Mouse (Mus musculus): ENCODE measurements around the gene Smg6. TPM values are rescaled to one million over a fixed set of nuclear protein-coding genes. Genes with fewer than 3 reads are reported as not detected.

Gene Smg6
- 13.0 TPM for polyA plus RNA-seq (2014; fragmentation: Illumina TruSeq; extraction: RNeasy Lipid Tissue Mini Kit (QIAGEN cat#74804); ENCODE audit: low read depth, low replicate concordance)

DNA sequence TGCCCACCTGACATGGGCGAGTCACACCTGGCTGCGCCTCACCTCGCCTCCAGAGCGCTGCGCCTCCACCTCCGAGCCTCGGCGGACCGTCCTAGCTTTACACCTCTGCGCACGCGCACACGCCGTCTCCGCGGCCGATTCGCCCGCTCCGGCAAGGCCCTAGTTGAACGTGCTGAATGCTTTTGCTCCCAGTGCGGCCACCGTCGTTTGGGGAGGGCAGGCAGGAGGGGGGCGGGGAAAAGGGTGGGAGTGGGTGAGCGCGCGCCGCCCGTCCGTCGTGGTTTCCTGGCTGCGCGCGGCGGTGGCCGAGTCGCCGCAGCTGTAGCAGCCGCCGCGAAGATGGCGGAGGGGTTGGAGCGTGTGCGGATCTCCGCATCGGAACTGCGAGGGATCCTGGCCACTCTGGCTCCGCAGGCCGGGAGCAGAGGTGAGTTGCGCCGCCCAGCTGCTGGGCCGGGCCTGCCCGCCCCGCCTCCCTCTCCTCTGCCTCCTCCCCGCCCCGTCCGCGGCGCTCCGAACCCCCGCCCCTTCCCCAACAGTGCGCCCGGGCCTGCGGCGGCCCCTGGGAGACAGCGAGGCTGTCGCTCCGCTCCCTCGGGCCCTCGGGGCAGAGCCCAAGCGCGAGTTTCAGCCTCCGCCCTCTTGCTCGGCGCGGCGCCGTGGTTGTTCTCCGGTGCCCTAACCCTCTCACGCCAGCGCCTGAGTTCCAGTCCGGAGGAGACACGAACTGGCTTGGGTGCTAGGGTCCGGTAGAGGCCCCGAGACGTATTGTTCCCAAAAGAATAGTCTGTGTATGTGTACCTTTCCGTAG is at the start of gene Smg6, which contains the start of gene Srr:
TSS of gene Smg6 (plus strand) at position 247 of the 811 bp plus-strand sequence.
TSS of gene Srr (minus strand) at position 372 of the 811 bp plus-strand sequence.

DNA sequence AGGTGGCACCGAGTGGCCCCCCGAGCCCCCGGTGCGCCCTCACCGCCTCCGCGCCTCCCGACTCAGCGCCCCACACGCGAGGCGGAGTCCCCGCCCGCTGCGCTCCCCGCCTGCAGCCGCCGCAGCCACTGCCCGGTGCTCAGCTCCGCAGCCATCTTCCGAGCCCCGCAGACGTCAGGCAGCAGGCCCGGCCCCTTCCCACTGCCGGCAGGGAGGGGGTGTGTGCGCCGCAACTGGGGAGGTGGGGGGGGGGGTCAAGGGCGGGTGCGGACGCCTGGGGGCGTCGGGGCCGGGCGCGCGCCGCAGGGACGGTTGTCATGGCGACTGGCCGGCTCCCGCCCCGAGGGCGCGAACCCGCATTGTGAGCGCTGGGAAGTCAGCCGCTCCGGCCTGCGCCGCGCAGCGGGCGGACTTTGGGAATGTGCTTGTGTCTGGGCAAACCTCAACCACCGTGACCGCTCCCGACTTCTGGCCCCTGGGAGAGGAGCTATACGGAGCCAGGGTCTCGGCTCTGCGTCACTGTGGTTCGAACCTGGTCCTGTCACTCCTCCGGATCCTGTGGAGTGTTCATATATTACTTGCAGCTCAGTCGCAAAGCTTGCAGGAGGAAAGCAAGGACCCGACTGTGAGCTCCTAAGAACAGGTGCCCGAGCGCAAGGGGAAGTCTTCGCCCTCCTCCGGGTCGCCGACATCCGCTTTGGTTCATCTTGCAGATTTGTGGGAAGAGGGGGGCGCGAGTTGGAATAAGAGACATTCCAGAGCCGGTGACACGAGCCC is 28.5 kb upstream of the Smg6 start, which contains the start of gene Sgsm2:
TSS of gene Sgsm2 (minus strand) at position 160 of the 777 bp plus-strand sequence.

DNA sequence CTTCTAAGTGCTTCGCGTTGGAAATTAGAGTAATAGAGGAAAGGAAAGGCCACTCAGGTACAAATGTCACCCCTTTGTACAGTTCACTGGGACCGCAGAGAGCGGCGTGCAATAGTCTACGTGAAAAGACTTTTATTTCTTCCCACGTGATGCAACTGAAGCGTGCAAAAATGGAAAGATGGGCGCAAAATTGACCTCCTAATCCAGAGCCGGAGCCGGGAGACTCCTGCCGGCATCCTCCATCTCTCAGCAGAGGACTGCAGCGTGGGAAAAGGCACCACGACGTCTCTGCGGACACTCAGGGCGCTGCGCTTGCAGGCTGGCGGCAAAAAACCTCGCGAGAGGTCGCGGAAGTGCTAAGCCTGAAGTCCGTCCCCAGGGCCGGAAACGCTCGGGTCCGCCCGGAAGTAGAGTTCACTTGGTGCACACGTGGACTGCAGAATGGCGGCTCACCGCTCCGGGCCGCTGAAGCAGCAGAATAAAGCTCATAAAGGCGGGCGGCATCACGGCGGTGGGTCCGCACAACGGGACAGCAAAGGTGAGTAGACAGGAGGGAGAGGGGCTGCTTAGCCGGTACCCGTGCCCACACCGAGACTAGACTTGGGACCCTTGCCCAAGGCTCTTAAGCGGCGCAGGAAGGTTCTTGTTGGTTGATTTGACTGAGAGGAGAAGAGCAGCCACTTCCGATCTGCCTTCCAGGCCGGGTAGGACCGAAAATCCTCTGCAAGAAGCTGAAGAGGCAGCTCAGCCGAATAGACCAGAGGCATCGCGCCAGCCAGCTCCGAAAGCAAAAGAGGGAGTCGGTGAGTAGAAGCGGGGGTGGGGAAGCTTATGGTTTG is 27.7 kb upstream of the Smg6 start, which contains the start of gene Tsr1:
TSS of gene Tsr1 (plus strand) at position 394 of the 839 bp plus-strand sequence.

DNA sequence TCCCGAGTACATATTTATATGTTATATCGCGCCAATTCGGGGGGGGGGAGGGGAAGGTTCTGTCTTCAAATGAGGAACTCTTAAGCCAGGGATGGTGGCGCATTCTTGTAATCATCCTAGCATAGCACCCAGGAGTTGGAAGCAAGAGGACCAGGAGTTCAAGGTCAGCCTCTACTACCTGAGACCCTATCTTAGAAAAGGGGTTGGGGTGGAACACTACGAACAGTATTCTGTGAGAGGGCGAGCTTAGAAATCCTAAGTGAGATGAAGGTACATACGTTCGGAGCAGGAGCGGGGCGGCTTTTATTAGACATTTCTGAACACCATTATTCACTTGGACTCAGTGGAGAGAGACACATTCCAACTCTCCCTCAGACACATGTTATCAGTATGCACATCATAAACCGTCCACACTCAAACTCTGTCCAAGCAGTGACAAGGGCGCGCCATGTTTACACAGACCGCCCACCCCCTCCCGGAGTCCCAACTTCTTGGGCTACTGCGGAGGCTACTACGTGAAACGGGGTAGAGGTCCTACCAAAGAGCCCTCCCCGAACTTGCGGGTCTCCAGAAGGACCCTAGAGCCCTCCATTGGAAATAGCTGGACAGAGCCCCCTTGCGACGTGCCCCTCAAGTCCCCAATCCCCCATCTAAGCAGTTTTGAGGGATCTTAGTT is 243.9 kb downstream of the Smg6 start, which contains the start of gene Hic1:
TSS of gene Hic1 (minus strand) at position 115 of the 676 bp plus-strand sequence.

DNA sequence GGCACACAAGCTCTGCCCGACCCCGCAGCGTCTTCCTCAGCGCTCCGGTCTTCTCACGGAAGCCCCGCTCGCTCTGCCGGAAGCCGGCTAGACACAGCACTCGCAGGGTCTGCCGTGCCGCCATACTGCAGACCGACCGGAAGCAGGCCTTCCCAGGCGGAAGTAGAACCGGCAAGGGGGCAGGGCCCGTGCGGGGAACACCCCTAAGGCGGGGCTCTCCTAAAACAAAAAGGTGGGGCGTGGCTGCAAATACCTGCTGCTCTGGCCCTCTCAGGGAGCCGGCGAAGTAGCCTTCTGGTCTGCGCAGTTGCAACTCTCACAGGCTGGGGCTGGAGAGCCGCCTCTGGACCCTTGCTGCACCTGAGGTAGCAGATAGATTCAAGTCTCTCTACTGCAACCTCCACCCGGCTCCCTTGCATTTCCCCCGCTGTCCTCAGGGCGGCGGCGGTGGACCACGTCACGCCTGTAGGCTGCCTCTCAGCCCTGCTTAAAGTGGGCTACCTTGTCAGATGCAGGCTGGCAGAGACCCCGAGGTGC is 253.1 kb downstream of the Smg6 start, which contains the start of gene Ovca2:
TSS of gene Ovca2 (minus strand) at position 164 of the 537 bp plus-strand sequence.

DNA sequence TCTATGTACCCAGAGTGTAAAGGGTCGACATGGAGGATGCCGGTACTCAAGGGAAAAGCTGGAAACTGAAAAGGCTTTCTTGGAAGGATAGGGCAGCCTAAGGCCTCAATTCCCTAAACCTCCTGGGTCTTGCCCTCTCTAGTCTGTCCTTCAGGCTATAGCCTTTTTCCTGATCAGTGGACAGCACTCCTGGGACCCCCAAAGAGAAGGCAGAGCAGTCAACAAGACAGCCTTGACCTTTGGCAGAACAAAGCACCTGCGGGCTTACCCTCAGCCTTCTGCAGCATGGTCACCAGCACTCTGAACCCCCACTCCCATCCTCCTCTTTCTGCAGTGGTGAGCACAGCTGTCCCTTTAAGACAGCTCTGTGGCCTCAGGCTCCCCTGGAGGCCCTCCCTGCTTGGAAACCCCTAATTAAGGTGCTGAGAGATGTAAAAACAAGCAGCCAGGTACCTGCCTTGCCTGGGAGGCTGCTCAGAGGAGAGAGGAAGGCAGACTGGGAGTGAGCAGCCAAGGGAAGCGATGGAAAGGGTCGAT is 265.4 kb downstream of the Smg6 start, which contains the start of gene Dph1:
TSS of gene Dph1 (minus strand) at position 337 of the 537 bp plus-strand sequence.

DNA sequence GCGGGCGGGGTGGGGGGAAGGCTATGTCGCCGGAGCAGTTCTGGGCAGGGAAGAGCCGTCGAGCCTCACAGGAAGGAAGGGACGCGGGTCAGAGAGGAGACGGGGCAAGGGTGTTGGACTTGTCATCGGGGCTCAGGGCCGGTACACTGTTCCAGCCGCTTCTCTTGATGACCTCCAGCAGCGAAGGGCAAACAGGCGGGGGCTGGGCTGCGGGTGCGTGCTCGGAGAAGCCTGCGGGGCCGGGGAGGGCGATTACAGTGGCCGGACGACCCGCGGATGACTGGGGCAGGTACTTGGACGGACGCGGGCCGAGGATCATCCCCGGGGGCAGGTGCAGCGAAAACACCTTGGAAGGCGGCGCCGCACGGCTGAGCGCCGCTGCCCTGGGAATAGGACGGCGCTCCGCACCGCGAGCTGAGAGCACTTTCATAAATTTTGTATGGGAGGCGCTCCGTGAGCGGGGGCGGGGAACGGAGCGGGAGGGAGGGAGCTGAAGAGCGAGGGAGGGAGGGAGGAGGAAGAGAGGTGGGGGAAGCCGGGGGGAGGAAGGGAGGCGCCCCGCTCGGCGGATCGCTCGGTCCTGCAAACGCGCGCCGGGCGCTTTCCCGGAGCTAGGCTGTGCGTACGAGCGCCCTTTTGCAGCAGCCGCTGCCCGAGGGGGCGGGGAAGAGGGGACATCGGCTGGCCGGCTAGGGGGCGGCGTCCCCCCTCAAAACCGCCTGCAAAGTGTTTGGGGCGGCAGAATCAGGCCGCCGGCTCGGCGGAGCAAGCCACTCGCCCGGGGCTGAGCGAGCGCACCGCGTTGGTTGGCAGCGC is 267.8 kb downstream of the Smg6 start, which contains the start of gene Rtn4rl1:
TSS of gene Rtn4rl1 (plus strand) at position 528 of the 816 bp plus-strand sequence.

Other genes starting within 250 kb of the Smg6 start
- 427 TPM for gene Pafah1b1, start 201.2 kb upstream of the Smg6 start, polyA plus RNA-seq (2014; fragmentation: Illumina TruSeq; extraction: RNeasy Lipid Tissue Mini Kit (QIAGEN cat#74804); ENCODE audit: low read depth, low replicate concordance)
- gene Mettl16, start 155.0 kb upstream of the Smg6 start, polyA plus RNA-seq (2014; fragmentation: Illumina TruSeq; extraction: RNeasy Lipid Tissue Mini Kit (QIAGEN cat#74804); ENCODE audit: low read depth, low replicate concordance): 29.5 TPM
- 1.5 TPM for gene Mnt, start 94.9 kb upstream of the Smg6 start, polyA plus RNA-seq (2014; fragmentation: Illumina TruSeq; extraction: RNeasy Lipid Tissue Mini Kit (QIAGEN cat#74804); ENCODE audit: low read depth, low replicate concordance)
- 1.1 TPM for gene Sgsm2, start 28.8 kb upstream of the Smg6 start, polyA plus RNA-seq (2014; fragmentation: Illumina TruSeq; extraction: RNeasy Lipid Tissue Mini Kit (QIAGEN cat#74804); ENCODE audit: low read depth, low replicate concordance)
- 21.5 TPM for gene Tsr1, start 27.8 kb upstream of the Smg6 start, polyA plus RNA-seq (2014; fragmentation: Illumina TruSeq; extraction: RNeasy Lipid Tissue Mini Kit (QIAGEN cat#74804); ENCODE audit: low read depth, low replicate concordance)
- gene Srr, start 125 bp downstream of the Smg6 start, polyA plus RNA-seq (2014; fragmentation: Illumina TruSeq; extraction: RNeasy Lipid Tissue Mini Kit (QIAGEN cat#74804); ENCODE audit: low read depth, low replicate concordance): 171 TPM
- 0.28 TPM for gene Hic1, start 243.7 kb downstream of the Smg6 start, polyA plus RNA-seq (2014; fragmentation: Illumina TruSeq; extraction: RNeasy Lipid Tissue Mini Kit (QIAGEN cat#74804); ENCODE audit: low read depth, low replicate concordance)

All from kidney, adult 10 weeks (tissue).